Mouse (Mus musculus) liver, embryonic 14.5 days (tissue): ENCODE measurements around the gene Rasip1. TPM values are rescaled to one million over a fixed set of nuclear protein-coding genes. Genes with fewer than 3 reads are reported as not detected.
A peak's percentile ranks its signal among the peaks of the same experiment; 100 is the strongest.

ENCODE experiments used
- ATAC-seq: fragments of 200-750 bp; cut with Nextera tagmentation; 2 replicates; pipeline ENCODE4 v1.8.0; 2017; ENCODE audit warnings: moderate number of reproducible peaks, mild to moderate bottlenecking, moderate library complexity; ENCODE audit not compliant: insufficient read depth
- DNase-seq, 3 experiments: peaks; one replicate each; pipeline ENCODE4 v3.0.0-alpha.2; 2012 to 2013; ENCODE audit warnings: low read depth in 3 of 3, low spot score in 3 of 3
- H3K27ac ChIP-seq: fragments of 300-500 bp; sonication (generic); 2 replicates; pipeline ENCODE4 v1.5.1; 2014; ENCODE audit warnings: moderate library complexity, mild to moderate bottlenecking, control low read depth, inconsistent platforms
- H3K27me3 ChIP-seq: fragments of 300-500 bp; sonication (generic); 2 replicates; pipeline ENCODE4 v1.6.1; 2014; ENCODE audit warnings: mild to moderate bottlenecking, low read length, moderate library complexity; ENCODE audit not compliant: control insufficient read depth, insufficient read depth
- H3K36me3 ChIP-seq: fragments of 300-500 bp; sonication (generic); replicated peaks from 2 replicates; pipeline ENCODE4 v1.6.1; 2014; ENCODE audit warnings: low read depth; ENCODE audit not compliant: control insufficient read depth, insufficient read depth
- H3K4me1 ChIP-seq, 2 experiments: fragments of 200-500 bp in 1 of 2; fragments of 300-500 bp in 1 of 2; sonication (generic) in 1 of 2; replicated peaks; 2 replicates each; pipeline ENCODE4 v1.6.1; 2012 to 2014; ENCODE audit warnings: antibody characterized with exemption in 1 of 2, inconsistent platforms in 1 of 2, low read length in 1 of 2; ENCODE audit not compliant: control insufficient read depth in 2 of 2, insufficient read depth in 2 of 2
- H3K4me2 ChIP-seq: fragments of 300-500 bp; sonication (generic); 2 replicates; pipeline ENCODE4 v1.6.1; 2014; ENCODE audit warnings: low read depth, mild to moderate bottlenecking, control low read depth, moderate library complexity
- H3K4me3 ChIP-seq, 2 experiments: fragments of 200-500 bp in 1 of 2; fragments of 300-500 bp in 1 of 2; sonication (generic) in 1 of 2; 2 replicates each; pipeline ENCODE4 v1.5.1; 2012 to 2014; ENCODE audit warnings: low read depth in 2 of 2, low read length in 2 of 2, mild to moderate bottlenecking in 2 of 2, control low read depth in 1 of 2, inconsistent platforms in 1 of 2, moderate library complexity in 1 of 2; ENCODE audit not compliant: insufficient read depth in 1 of 2
- H3K9ac ChIP-seq: fragments of 300-500 bp; sonication (generic); replicated peaks from 2 replicates; pipeline ENCODE4 v1.6.1; 2014; ENCODE audit warnings: mild to moderate bottlenecking, control low read depth, moderate library complexity
- H3K9me3 ChIP-seq: fragments of 300-500 bp; sonication (generic); 2 replicates; pipeline ENCODE4 v1.6.1; 2016; ENCODE audit warnings: low read length, mixed read lengths; ENCODE audit not compliant: control insufficient read depth
- CTCF ChIP-seq: IDR thresholded peaks from 2 replicates; pipeline ENCODE4 v1.5.1; 2016; ENCODE audit warnings: antibody characterized with exemption, low read depth, control low read depth
- EP300 ChIP-seq: IDR thresholded peaks from 2 replicates; pipeline ENCODE4 v1.6.1; 2016; ENCODE audit warnings: antibody characterized with exemption, low read depth
- WGBS: fragments of 180-500 bp; shearing (Covaris S2); extraction: QIAGEN DNeasy Blood & Tissue Kit; methylation state at CpG from one replicate; pipeline ENCODE4 v1.1.7; 2014; ENCODE audit not compliant: insufficient replicate concordance; 5-methylcytosine and 5-hydroxymethylcytosine counted together
- polyA plus RNA-seq, 2 experiments: library from polyadenylated mRNA; depleted of rRNA in 1 of 2; stranded (reverse) in 1 of 2; unstranded in 1 of 2; fragments of >200 nt; fragmentation: Nextera tagmentation in 1 of 2; extraction: Ambion mirVana in 1 of 2; gene quantifications; 2 replicates each; pipeline versions ENCODE4 v1.2.1 to v1.2.3; 2012 to 2014

Rasip1 gene
- polyA plus RNA-seq, 2 experiments: 1.3 to 2.2 TPM

DNA sequence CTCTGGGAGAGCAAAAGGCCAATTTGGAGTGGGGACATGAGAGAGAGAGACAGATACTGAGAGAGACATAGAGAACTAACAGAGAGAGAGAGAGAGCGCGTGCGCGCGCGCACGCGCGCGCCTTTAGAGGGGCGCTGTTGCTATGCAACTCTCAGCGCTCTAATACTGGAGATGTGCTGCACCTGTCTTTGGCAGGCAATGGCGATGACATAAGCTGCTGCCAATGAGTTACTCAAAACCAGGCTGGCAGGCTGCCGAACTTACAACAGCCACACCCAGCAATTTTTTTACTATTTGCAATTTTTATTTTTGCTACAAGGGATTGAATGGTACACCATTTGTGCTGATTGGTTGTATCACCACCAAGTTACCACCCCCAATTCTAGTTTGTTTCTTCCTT lies 40.5 kb downstream of the Rasip1 start:
- H3K36me3 ChIP-seq: no peaks in the 10 kb centered on the region
- H3K9me3 ChIP-seq: no peaks in the 10 kb centered on the region
- H3K9ac ChIP-seq: no peak overlapping the region
- no peak overlapping the region for H3K4me2 ChIP-seq
- DNase-seq: no peak
- peaks cover 0 to 5% of the 10 kb centered on the region in 2 experiments; a peak in 1 of 4 replicates for H3K4me1 ChIP-seq
- TF ChIP-seq EP300 (no peak), CTCF (no peak)
- no peak overlapping the region for H3K4me3 ChIP-seq
- H3K27ac ChIP-seq: no peak overlapping the region
- H3K27me3 ChIP-seq: no peaks in the 10 kb centered on the region
- WGBS: 84% methylated on average over 14 of the region's 14 CpGs
- ATAC-seq: no peak

DNA sequence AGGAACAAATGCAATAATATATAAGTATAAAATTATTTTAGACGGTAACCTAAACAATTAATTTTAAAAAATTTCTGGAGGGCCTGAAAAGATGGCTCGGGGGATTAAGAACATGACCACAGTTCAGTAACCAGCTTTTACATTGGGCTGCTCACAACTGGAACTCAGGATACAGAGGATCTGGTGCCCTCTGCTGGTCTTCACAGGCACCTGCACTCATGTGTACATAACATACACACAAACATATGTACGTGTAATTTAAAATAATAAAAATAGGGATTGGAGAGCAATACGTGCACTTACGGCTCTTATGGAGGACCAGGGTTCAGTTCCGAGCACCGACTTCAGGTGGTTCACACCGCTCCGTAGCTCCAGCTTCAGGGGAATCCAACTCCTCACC lies 41.6 kb downstream of the Rasip1 start:
- Histone ChIP-seq H3K27ac (no peak overlapping the region), H3K4me3 (no peak overlapping the region), H3K4me1 (peaks cover 0 to 5% of the 10 kb centered on the region in 2 experiments; a peak in 1 of 4 replicates), H3K9me3 (no peaks in the 10 kb centered on the region), H3K27me3 (no peaks in the 10 kb centered on the region), H3K36me3 (no peaks in the 10 kb centered on the region), H3K4me2 (no peak overlapping the region), H3K9ac (no peak overlapping the region)
- no peak for DNase-seq
- TF ChIP-seq EP300 (no peak), CTCF (peak; percentile 41)
- WGBS: 82% methylated on average over 9 of the region's 9 CpGs
- ATAC-seq: no peak

- H3K27me3 ChIP-seq: no peaks in the 10 kb centered on the region
- H3K4me3 ChIP-seq: no peak overlapping the region
- peaks cover 3 to 10% of the 10 kb centered on the region in 2 experiments; a peak in 2 of 4 replicates for H3K4me1 ChIP-seq
- H3K4me2 ChIP-seq: no peak overlapping the region
- WGBS: 53% methylated on average over 7 of the region's 7 CpGs
- H3K9ac ChIP-seq: no peak overlapping the region
- H3K9me3 ChIP-seq: no peaks in the 10 kb centered on the region
- no peak for DNase-seq
- H3K27ac ChIP-seq: no peak overlapping the region
- ATAC-seq: no peak
- H3K36me3 ChIP-seq: no peaks in the 10 kb centered on the region
- no peak for TF ChIP-seq EP300
- no peak for TF ChIP-seq CTCF
These were observed 50.5 kb downstream of the Rasip1 start for GRCm38 (mm10) chr7:45677627-45678295.

- no peak for ATAC-seq
- Histone ChIP-seq H3K27me3 (no peaks in the 10 kb centered on the region), H3K9me3 (no peaks in the 10 kb centered on the region), H3K36me3 (no peaks in the 10 kb centered on the region), H3K4me1 (peaks cover 3 to 10% of the 10 kb centered on the region in 2 experiments; a peak in 2 of 4 replicates), H3K4me3 (no peak overlapping the region), H3K9ac (no peak overlapping the region), H3K27ac (no peak overlapping the region), H3K4me2 (no peak overlapping the region)
- TF ChIP-seq EP300 (no peak), CTCF (no peak)
- WGBS: 76% methylated on average over 14 of the region's 14 CpGs
- DNase-seq: no peak
These were observed 51.2 kb downstream of the Rasip1 start for GRCm38 (mm10) chr7:45678513-45678912.

- Histone ChIP-seq H3K27ac (no peak overlapping the region), H3K9ac (no peak overlapping the region), H3K36me3 (no peaks in the 10 kb centered on the region), H3K4me1 (peaks cover 3 to 10% of the 10 kb centered on the region in 2 experiments; a peak in 2 of 4 replicates), H3K4me3 (no peak overlapping the region), H3K4me2 (no peak overlapping the region), H3K9me3 (no peaks in the 10 kb centered on the region), H3K27me3 (no peaks in the 10 kb centered on the region)
- 57% methylated on average over 14 of the region's 14 CpGs for WGBS
- TF ChIP-seq CTCF (no peak), EP300 (no peak)
- ATAC-seq (no peak), DNase-seq (peak in 1 of 3 experiments; percentile 9)
These were observed 52.8 kb downstream of the Rasip1 start for GRCm38 (mm10) chr7:45679966-45680621.
